Comparison of ENCODE assay signal across 14 mouse cellular contexts in genomic region chr1:57673957-57674699, GRCm38 (mm10).
A peak's percentile ranks its signal among the peaks of the same experiment; 100 is the strongest.
DNase-seq lines count a peak whose midpoint lies in the region; ATAC-seq and TF ChIP-seq lines count a peak whose summit lies in the region.
"Had no signal": no experiment of that assay in that cellular context is flagged by ENCODE, and none has a peak within 500 bp of the region (broad histone marks: within the 10 kb centered on the region; RNA-seq: fewer than 3 reads in every experiment).

No protein-coding gene starts in this region.

- TF ChIP-seq CTCF in forebrain, postnatal 0 days (IDR thresholded peaks at IDR 0.05; ENCODE audit: low read depth): no peak

- H3K27me3 ChIP-seq in embryonic facial prominence, embryonic 10.5 days (replicated peaks; ENCODE audit: low read depth, poor library complexity, severe bottlenecking): no peaks in the 10 kb centered on the region
- H3K27me3 ChIP-seq in forebrain, postnatal 0 days (ENCODE audit: insufficient read depth, low read length): no peaks in the 10 kb centered on the region
- H3K27me3 ChIP-seq in limb, embryonic 13.5 days: no peaks in the 10 kb centered on the region
- H3K27me3 ChIP-seq in intestine, embryonic 15.5 days (replicated peaks): no peaks in the 10 kb centered on the region

- intact Hi-C loops in left cerebral cortex, postnatal 36 days (cut with DNase I): no loop called here

- H3K4me3 ChIP-seq in embryonic facial prominence, embryonic 10.5 days: no peak overlapping the region
- H3K4me3 ChIP-seq in forebrain, postnatal 0 days (ENCODE audit: low read depth, low read length): no peak overlapping the region
- no peak overlapping the region for H3K4me3 ChIP-seq in limb, embryonic 13.5 days
- H3K4me3 ChIP-seq in intestine, embryonic 15.5 days (replicated peaks): no peak overlapping the region

- H3K9ac ChIP-seq in forebrain, postnatal 0 days: no peak overlapping the region
- H3K9ac ChIP-seq in limb, embryonic 13.5 days: no peak overlapping the region
- no peak overlapping the region for H3K9ac ChIP-seq in intestine, embryonic 15.5 days

- no peaks in the 10 kb centered on the region for H3K36me3 ChIP-seq in embryonic facial prominence, embryonic 10.5 days (replicated peaks)
- no peaks in the 10 kb centered on the region for H3K36me3 ChIP-seq in forebrain, postnatal 0 days (ENCODE audit: insufficient read depth)
- no peaks in the 10 kb centered on the region for H3K36me3 ChIP-seq in limb, embryonic 13.5 days
- H3K36me3 ChIP-seq in intestine, embryonic 15.5 days: no peaks in the 10 kb centered on the region

- peaks cover 22% of the 10 kb centered on the region for H3K4me1 ChIP-seq in embryonic facial prominence, embryonic 10.5 days
- H3K4me1 ChIP-seq in forebrain, postnatal 0 days (ENCODE audit: insufficient read depth): no peaks in the 10 kb centered on the region
- 0 out of 2 replicates have a peak, but pooled peaks cover 14% of the 10 kb centered on the region for H3K4me1 ChIP-seq in limb, embryonic 13.5 days
- no peaks in the 10 kb centered on the region for H3K4me1 ChIP-seq in intestine, embryonic 15.5 days (replicated peaks)

- H3K9me3 ChIP-seq in embryonic facial prominence, embryonic 10.5 days: no peaks in the 10 kb centered on the region
- no peaks in the 10 kb centered on the region for H3K9me3 ChIP-seq in forebrain, postnatal 0 days (ENCODE audit: low read length)
- no peaks in the 10 kb centered on the region for H3K9me3 ChIP-seq in limb, embryonic 13.5 days
- H3K9me3 ChIP-seq in intestine, embryonic 15.5 days: no peaks in the 10 kb centered on the region

- ATAC-seq in forebrain, postnatal 0 days: peak; percentile 77; the same call in 1 of the 2 replicates
- ATAC-seq in limb, embryonic 13.5 days (ENCODE audit: low FRiP score, low read depth): no peak
- no peak for ATAC-seq in granulocyte monocyte progenitor cell, adult 5-6 weeks (replicated peaks; ENCODE audit: poor library complexity, severe bottlenecking)
- ATAC-seq in intestine, embryonic 15.5 days: no peak

- no peak overlapping the region for H3K4me2 ChIP-seq in forebrain, postnatal 0 days (ENCODE audit: low read depth)
- no peak overlapping the region for H3K4me2 ChIP-seq in limb, embryonic 13.5 days (replicated peaks)
- H3K4me2 ChIP-seq in intestine, embryonic 15.5 days (replicated peaks): no peak overlapping the region

- peak; percentile 32 for DNase-seq in embryo, embryonic 11 days
- no peak for DNase-seq in embryo, embryonic 9.5 days (ENCODE audit: extremely low spot score)
- peak; percentile 60 for DNase-seq in embryonic facial prominence, embryonic 10.5 days (ENCODE audit: low spot score)
- DNase-seq in forebrain, postnatal 0 days: peak; percentile 13
- DNase-seq in left cerebral cortex, postnatal 36 days (ENCODE audit: low spot score in 2 of 2): no peak
- DNase-seq: adrenal gland, postnatal 36 days; cerebellum, adult 11 months; kidney, adult 18-20 months; liver; lung, postnatal 4 days; thymus, postnatal 36 days had no signal

- H3K27ac ChIP-seq in embryonic facial prominence, embryonic 10.5 days (replicated peaks): peak overlapping the region; percentile 72
- H3K27ac ChIP-seq in forebrain, postnatal 0 days (ENCODE audit: low read depth, low read length): no peak overlapping the region
- H3K27ac ChIP-seq in limb, embryonic 13.5 days: 0 out of 2 replicates have a peak overlapping the region, but pooled peaks have one; percentile 0
- no peak overlapping the region for H3K27ac ChIP-seq in intestine, embryonic 15.5 days

- 49% methylated on average over 7 of the region's 7 CpGs for WGBS in embryonic facial prominence, embryonic 10.5 days
- WGBS in forebrain, postnatal 0 days: 17% methylated on average over 7 of the region's 7 CpGs
- WGBS in limb, embryonic 13.5 days: 31% methylated on average over 7 of the region's 7 CpGs
- WGBS in intestine, embryonic 15.5 days: 62% methylated on average over 7 of the region's 7 CpGs

Comparison
In these comparisons a context has a peak if more than half of its experiments do, and no peak if none do; other contexts are left out.
1. DNase-seq: peak in embryo, embryonic 11 days (single experiment), embryonic facial prominence, embryonic 10.5 days (single experiment) and forebrain, postnatal 0 days (single experiment); none in embryo, embryonic 9.5 days (single experiment) and left cerebral cortex, postnatal 36 days (0 of 2).
2. H3K27ac ChIP-seq: peak in embryonic facial prominence, embryonic 10.5 days (single experiment) and limb, embryonic 13.5 days (single experiment); none in forebrain, postnatal 0 days (single experiment) and intestine, embryonic 15.5 days (single experiment).